Mouse (Mus musculus) thymus, postnatal 4 days (tissue): Measurements from ENCODE around the gene Pde10a.

Source experiments
- DNase-seq: peaks from one replicate; pipeline ENCODE4 v3.0.0; 2021

Pde10a gene

GRCm38 (mm10) chr17:8977271-8977670, 452.1 kb downstream of the Pde10a start:
- no peak for DNase-seq

- no peak for DNase-seq
Observed at GRCm38 (mm10) chr17:8983576-8983975, 458.4 kb downstream of the Pde10a start.

GRCm38 (mm10) chr17:8985714-8986113, 460.5 kb downstream of the Pde10a start:
- DNase-seq, result no peak

- no peak for DNase-seq
Observed at GRCm38 (mm10) chr17:8986551-8986950, 461.4 kb downstream of the Pde10a start.

GRCm38 (mm10) chr17:8987369-8987768, 462.2 kb downstream of the Pde10a start:
- no peak for DNase-seq

- peak; percentile 87 for DNase-seq
Observed at GRCm38 (mm10) chr17:8988119-8988807, 463.1 kb downstream of the Pde10a start, which contains the start of gene 1700010I14Rik. 1700010I14Rik (plus strand) TSS chr17:8988333.

GRCm38 (mm10) chr17:8991160-8991559, 466.0 kb downstream of the Pde10a start:
- DNase-seq, result peak; percentile 80

GRCm38 (mm10) chr17:8995344-8995743, 470.2 kb downstream of the Pde10a start:
- no peak for DNase-seq

- peak; percentile 35 for DNase-seq
Observed at GRCm38 (mm10) chr17:9002438-9002837, 477.3 kb downstream of the Pde10a start.

GRCm38 (mm10) chr17:9004516-9004915, 479.3 kb downstream of the Pde10a start:
- peak; percentile 66 for DNase-seq

- DNase-seq, result no peak
Observed at GRCm38 (mm10) chr17:9023198-9023942, 498.2 kb downstream of the Pde10a start.

- peak; percentile 30 for DNase-seq
Observed at GRCm38 (mm10) chr17:9030181-9030580, 505.0 kb downstream of the Pde10a start.

- DNase-seq, result peak; percentile 90
Observed at GRCm38 (mm10) chr17:9031241-9032141, 506.3 kb downstream of the Pde10a start.

GRCm38 (mm10) chr17:9032362-9033044, 507.3 kb downstream of the Pde10a start:
- DNase-seq, result no peak

GRCm38 (mm10) chr17:9033511-9033910, 508.3 kb downstream of the Pde10a start:
- DNase-seq, result no peak

GRCm38 (mm10) chr17:9035561-9036348, 510.6 kb downstream of the Pde10a start:
- no peak for DNase-seq
